Mouse (Mus musculus): ENCODE data around the gene Gm45799. TPM values are rescaled to one million over a fixed set of nuclear protein-coding genes. Genes with fewer than 3 reads are reported as not detected.
A peak's percentile ranks its signal among the peaks of the same experiment; 100 is the strongest.

The Gm45799 gene
- total RNA-seq (2014; rRNA removed) (55.3 and 65.6 TPM in 2 replicates), polyA plus RNA-seq (2015; fragmentation: Nextera tagmentation; extraction: Ambion mirVana) (11.3 and 23.7 TPM in 2 replicates)

DNA sequence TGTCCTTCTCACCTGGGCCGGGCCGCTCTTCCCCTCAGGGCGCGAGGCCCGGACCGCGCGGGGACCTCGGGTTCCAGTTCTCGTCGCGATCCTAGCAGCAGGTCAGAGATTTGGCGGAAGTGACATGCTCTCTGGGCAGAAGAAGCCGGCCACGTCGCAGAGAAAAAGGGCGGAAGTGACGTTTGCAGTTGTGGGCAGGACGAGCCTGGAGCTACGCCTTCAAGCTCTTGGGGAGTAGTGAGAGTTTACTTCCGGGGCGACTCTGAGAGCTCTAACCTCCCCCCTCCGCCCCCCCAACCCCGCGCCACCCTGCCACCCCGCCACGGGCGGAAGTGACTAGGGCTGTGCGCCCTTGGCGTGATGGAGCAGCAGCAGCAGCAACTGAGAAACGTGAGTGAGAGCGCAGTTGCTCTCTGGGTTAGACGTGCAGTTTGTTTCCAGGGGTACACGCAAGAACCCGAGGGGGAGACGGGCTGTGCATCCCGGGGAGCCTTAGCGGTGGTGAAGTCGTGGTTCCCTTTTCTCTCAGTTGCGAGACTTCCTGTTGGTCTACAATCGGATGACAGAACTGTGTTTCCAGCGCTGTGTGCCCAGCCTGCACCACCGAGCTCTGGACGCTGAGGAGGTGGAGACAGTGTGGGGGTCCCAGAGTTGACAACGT lies at the start of gene Gm45799, which contains the start of gene Arfip2:
TSS of gene Gm45799 (plus strand) at position 320 of the 661 bp plus-strand sequence.
TSS of gene Arfip2 (minus strand) at position 184 of the 661 bp plus-strand sequence.
- no peaks in the 10 kb centered on the region for H3K27me3 ChIP-seq (ENCODE audit: insufficient read depth, low read length)
- DNase-seq (ENCODE audit: low spot score) = peak; percentile 100
- no peak for TF ChIP-seq CTCF (IDR thresholded peaks at IDR 0.05)
- peak within 1 kb of the TSS; percentile 77 for H3K9ac ChIP-seq (replicated peaks; ENCODE audit: low read length, poor library complexity, severe bottlenecking)
- H3K4me2 ChIP-seq (ENCODE audit: low read depth, low read length, poor library complexity, severe bottlenecking) = peak within 1 kb of the TSS; percentile 63
- ATAC-seq (ENCODE audit: low FRiP score) = peak; percentile 96
- H3K36me3 ChIP-seq (ENCODE audit: insufficient read depth, low read length) = peaks cover 27% of the 10 kb centered on the region
- peak within 1 kb of the TSS; percentile 49 for H3K4me3 ChIP-seq (ENCODE audit: low read depth, low read length)
- no peaks in the 10 kb centered on the region for H3K9me3 ChIP-seq (ENCODE audit: low read length)
- H3K4me1 ChIP-seq (ENCODE audit: insufficient read depth, low read length) = peaks cover 14% of the 10 kb centered on the region
- peak within 1 kb of the TSS; percentile 84 for H3K27ac ChIP-seq (ENCODE audit: low read depth, low read length)
- WGBS = under 1% methylated on average over 44 of the region's 45 CpGs

DNA sequence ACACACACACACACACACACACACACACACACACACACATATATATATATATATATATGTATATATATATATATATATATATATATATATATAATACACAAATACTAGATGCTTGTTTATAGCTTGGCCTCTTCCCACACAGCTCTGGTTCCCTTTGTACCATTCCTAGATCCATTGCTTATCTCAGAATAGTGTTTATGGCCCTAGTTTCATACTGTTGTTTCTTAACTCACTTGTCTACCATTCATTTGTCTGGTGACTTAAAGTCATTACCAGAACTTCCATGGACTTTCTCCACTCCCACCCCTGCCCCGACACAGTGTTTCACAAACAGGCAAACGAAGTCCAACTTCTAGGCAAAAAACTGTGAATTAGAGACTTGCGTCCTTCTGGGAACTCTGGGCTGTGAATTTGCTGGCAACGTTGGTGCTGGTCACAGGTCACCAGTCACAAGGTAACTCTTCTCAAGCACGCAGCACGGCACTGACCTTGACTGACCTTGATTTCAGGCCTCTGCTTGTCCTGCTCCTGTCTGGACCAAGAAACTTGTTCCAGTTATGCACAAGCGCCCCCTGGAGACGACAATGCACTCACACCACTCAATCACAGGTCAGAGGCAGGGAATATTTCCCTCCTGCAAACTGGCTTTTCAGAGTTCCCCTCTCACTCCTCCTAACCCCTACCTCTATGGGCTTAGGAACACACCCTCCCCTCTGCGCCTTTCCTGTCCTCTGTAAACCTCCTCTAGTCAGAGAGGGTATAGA lies 37.3 kb upstream of the Gm45799 start:
- whole genome bisulfite sequencing = 36% methylated on average over 9 of the region's 9 CpGs

DNA sequence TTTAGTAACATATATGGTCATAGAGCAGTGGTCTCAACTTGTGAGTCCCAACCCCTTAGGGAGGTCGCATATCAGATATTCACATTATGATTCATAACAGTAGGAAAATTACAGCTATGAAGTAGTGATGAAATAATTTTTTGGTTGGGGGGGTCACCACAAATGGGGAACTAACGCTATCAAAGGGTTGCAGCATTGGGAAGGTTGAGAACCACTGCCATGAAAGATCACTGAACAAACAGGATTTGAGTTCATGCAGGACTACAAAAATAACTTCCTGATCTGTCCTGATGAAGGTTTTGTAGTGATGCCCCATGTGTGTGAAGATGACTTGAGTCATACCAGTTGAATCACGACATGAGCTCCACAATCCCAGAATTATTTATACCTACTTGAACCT lies 31.9 kb upstream of the Gm45799 start:
- Histone ChIP-seq H3K9me3 (ENCODE audit: low read length) (no peaks in the 10 kb centered on the region), H3K27me3 (ENCODE audit: insufficient read depth, low read length) (no peaks in the 10 kb centered on the region), H3K36me3 (ENCODE audit: insufficient read depth, low read length) (peaks cover 35% of the 10 kb centered on the region), H3K4me2 (ENCODE audit: low read depth, low read length, poor library complexity, severe bottlenecking) (no peak overlapping the region), H3K4me3 (ENCODE audit: low read depth, low read length) (no peak overlapping the region), H3K27ac (ENCODE audit: low read depth, low read length) (no peak overlapping the region), H3K4me1 (ENCODE audit: insufficient read depth, low read length) (no peaks in the 10 kb centered on the region), H3K9ac (replicated peaks; ENCODE audit: low read length, poor library complexity, severe bottlenecking) (no peak overlapping the region)
- TF ChIP-seq CTCF (IDR thresholded peaks at IDR 0.05) = no peak
- no peak for DNase-seq (ENCODE audit: low spot score)
- ATAC-seq (ENCODE audit: low FRiP score) = no peak
- WGBS = 87% methylated on average over 3 of the region's 3 CpGs

More for the DNA sequence above, 37.3 kb upstream of the Gm45799 start:
- Histone ChIP-seq H3K4me3 (ENCODE audit: low read depth, low read length) (no peak overlapping the region), H3K27me3 (ENCODE audit: insufficient read depth, low read length) (no peaks in the 10 kb centered on the region), H3K27ac (ENCODE audit: low read depth, low read length) (no peak overlapping the region), H3K9me3 (ENCODE audit: low read length) (no peaks in the 10 kb centered on the region), H3K4me2 (ENCODE audit: low read depth, low read length, poor library complexity, severe bottlenecking) (no peak overlapping the region), H3K4me1 (ENCODE audit: insufficient read depth, low read length) (no peaks in the 10 kb centered on the region), H3K9ac (replicated peaks; ENCODE audit: low read length, poor library complexity, severe bottlenecking) (no peak overlapping the region), H3K36me3 (ENCODE audit: insufficient read depth, low read length) (no peaks in the 10 kb centered on the region)
- TF ChIP-seq CTCF (IDR thresholded peaks at IDR 0.05) = peak; percentile 73
- DNase-seq (ENCODE audit: low spot score) = peak; percentile 62
- ATAC-seq (ENCODE audit: low FRiP score) = no peak

DNA sequence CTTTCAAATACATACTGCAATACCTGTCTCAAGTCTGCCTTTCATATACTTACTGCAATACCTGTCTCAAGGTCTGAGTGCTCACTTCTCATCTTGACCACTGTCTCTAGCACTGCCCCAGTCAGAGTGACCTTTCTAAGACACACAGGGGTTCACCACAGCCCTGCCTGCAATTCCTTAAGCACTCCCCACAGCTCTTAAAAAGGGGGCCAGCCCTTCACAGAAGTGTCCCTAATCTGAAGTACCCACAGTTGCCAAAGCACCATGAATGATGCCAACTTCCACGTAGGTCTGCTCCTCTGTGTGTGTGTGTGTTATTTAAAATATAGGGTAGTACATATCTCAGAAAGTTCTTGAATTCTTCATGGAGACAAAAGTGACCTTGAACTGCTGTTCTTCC lies 28.6 kb upstream of the Gm45799 start:
- no peak for TF ChIP-seq CTCF (IDR thresholded peaks at IDR 0.05)
- Histone ChIP-seq H3K4me3 (ENCODE audit: low read depth, low read length) (no peak overlapping the region), H3K4me1 (ENCODE audit: insufficient read depth, low read length) (no peaks in the 10 kb centered on the region), H3K4me2 (ENCODE audit: low read depth, low read length, poor library complexity, severe bottlenecking) (no peak overlapping the region), H3K36me3 (ENCODE audit: insufficient read depth, low read length) (peaks cover 65% of the 10 kb centered on the region), H3K27ac (ENCODE audit: low read depth, low read length) (no peak overlapping the region), H3K27me3 (ENCODE audit: insufficient read depth, low read length) (no peaks in the 10 kb centered on the region), H3K9me3 (ENCODE audit: low read length) (no peaks in the 10 kb centered on the region), H3K9ac (replicated peaks; ENCODE audit: low read length, poor library complexity, severe bottlenecking) (no peak overlapping the region)
- WGBS = 94% methylated on average over 1 of the region's 1 CpGs
- ATAC-seq (ENCODE audit: low FRiP score) (no peak), DNase-seq (ENCODE audit: low spot score) (no peak)

DNA sequence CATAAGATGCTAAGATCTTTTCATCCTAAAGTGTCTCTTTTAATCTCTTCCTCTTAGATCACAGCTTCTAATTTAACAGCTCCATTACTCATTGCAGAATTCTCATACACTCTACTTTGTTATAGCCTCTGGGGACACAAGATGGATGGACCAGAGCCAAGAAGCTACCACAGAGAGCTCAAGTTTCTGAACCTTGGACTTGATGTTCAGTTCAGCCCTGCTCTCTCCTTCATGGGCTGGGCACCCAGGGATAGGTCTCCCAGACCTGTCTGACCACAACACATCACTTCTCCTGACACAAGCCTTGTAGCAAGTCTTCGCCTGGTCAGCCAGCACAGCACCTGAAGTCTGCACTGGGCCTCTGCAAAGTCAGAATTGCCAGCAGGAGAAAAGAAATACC lies 26.0 kb upstream of the Gm45799 start:
- peaks cover 91% of the 10 kb centered on the region for H3K36me3 ChIP-seq (ENCODE audit: insufficient read depth, low read length)
- H3K9ac ChIP-seq (replicated peaks; ENCODE audit: low read length, poor library complexity, severe bottlenecking) = no peak overlapping the region
- no peak overlapping the region for H3K27ac ChIP-seq (ENCODE audit: low read depth, low read length)
- ATAC-seq (ENCODE audit: low FRiP score) (no peak), DNase-seq (ENCODE audit: low spot score) (no peak)
- H3K4me3 ChIP-seq (ENCODE audit: low read depth, low read length) = no peak overlapping the region
- no peaks in the 10 kb centered on the region for H3K27me3 ChIP-seq (ENCODE audit: insufficient read depth, low read length)
- H3K9me3 ChIP-seq (ENCODE audit: low read length) = no peaks in the 10 kb centered on the region
- no peak for TF ChIP-seq CTCF (IDR thresholded peaks at IDR 0.05)
- no peak overlapping the region for H3K4me2 ChIP-seq (ENCODE audit: low read depth, low read length, poor library complexity, severe bottlenecking)
- 93% methylated on average over 1 of the region's 1 CpGs for WGBS
- H3K4me1 ChIP-seq (ENCODE audit: insufficient read depth, low read length) = no peaks in the 10 kb centered on the region

DNA sequence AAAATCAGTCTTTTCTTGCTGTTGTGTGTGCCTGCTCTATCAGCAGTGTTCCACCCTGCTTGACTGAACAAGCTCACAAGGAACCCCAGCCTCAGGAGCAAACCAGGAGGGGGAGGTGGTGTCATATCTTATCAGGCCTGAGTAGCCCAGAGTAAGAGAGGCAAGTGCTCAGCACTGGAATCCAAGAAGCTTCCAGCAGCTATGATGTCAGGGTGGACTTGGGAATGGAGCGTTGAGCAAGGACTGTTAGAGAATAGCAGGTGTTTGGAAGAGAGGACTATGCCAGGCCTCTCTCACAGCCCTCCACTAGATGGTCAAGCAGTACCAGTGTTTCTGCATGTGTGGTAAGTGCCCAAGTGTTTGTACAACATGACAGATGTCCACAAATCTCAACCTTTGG lies 24.6 kb upstream of the Gm45799 start:
- DNase-seq (ENCODE audit: low spot score) (no peak), ATAC-seq (ENCODE audit: low FRiP score) (no peak)
- no peak for TF ChIP-seq CTCF (IDR thresholded peaks at IDR 0.05)
- H3K9me3 ChIP-seq (ENCODE audit: low read length) = no peaks in the 10 kb centered on the region
- no peaks in the 10 kb centered on the region for H3K27me3 ChIP-seq (ENCODE audit: insufficient read depth, low read length)
- H3K27ac ChIP-seq (ENCODE audit: low read depth, low read length) = no peak overlapping the region
- H3K9ac ChIP-seq (replicated peaks; ENCODE audit: low read length, poor library complexity, severe bottlenecking) = no peak overlapping the region
- H3K36me3 ChIP-seq (ENCODE audit: insufficient read depth, low read length) = peaks cover 96% of the 10 kb centered on the region
- H3K4me2 ChIP-seq (ENCODE audit: low read depth, low read length, poor library complexity, severe bottlenecking) = no peak overlapping the region
- WGBS = 82% methylated on average over 1 of the region's 1 CpGs
- H3K4me3 ChIP-seq (ENCODE audit: low read depth, low read length) = no peak overlapping the region
- no peaks in the 10 kb centered on the region for H3K4me1 ChIP-seq (ENCODE audit: insufficient read depth, low read length)
